Mouse (Mus musculus) liver, adult 2 months (tissue): ENCODE results near the gene Cybc1.

Source experiments
- CTCF ChIP-seq: fragments of 200-500 bp; IDR thresholded peaks from 2 replicates; pipeline ENCODE4 v1.5.1; 2011; ENCODE audit warnings: low read depth, low read length, control low read depth
- POLR2A ChIP-seq: fragments of 200-500 bp; IDR thresholded peaks from 2 replicates; pipeline ENCODE4 v1.6.1; 2011; ENCODE audit warnings: low read length, control low read depth; ENCODE audit not compliant: insufficient read depth; ENCODE audit errors: extremely low read depth

DNA sequence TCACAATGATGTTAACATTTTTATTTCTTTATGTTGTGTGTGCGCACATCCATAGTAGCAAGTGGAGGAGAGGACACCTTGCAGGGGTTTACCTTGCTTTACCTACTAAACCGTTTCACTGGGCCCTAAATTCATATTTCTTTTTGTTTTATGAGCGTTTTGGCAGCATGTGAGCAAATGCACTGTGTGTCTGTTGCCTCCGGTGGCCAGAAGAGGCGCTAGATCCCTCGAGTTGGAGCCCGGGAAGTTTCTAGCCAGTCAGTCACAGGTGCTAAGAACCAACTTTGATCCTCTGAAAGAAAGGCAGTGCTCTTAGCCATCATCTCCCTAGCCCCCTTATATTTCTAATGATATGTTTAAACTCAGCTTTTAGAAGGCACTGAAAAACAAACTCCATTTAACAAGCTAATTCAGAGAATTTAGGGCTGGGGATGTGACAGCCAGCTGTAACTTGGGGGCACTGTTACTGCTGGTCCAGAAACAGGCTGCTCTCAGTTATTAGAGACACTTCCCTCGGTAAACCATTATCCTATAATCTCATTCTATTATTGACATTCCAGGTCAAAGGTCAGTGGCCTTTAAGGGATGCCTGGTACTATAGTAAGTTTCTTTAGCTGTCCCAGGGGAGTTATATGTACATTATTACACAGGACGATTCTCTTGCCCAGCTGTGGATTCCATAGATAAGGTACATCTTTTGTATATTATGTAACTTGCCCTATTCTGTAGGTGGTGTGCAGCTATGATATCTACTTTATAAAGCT, 6.5 kb upstream of the Cybc1 start:
- TF ChIP-seq POLR2A (no peak), CTCF (peak; percentile 70)
